Mouse (Mus musculus): ENCODE data around the gene Gm2431. TPM values are rescaled to one million over a fixed set of nuclear protein-coding genes. Genes with fewer than 3 reads are reported as not detected.
A peak's percentile ranks its signal among the peaks of the same experiment; 100 is the strongest.
"Not testable (repeated sequence)": the region's sequence is repeated elsewhere in the genome, so short reads cannot be mapped to it uniquely, and the experiment has no call there.

Gene Gm2431
- not detected for total RNA-seq (2021)
- long read RNA-seq, experiment 1: 0 reads
- long read RNA-seq, experiment 2: 0 reads

DNA sequence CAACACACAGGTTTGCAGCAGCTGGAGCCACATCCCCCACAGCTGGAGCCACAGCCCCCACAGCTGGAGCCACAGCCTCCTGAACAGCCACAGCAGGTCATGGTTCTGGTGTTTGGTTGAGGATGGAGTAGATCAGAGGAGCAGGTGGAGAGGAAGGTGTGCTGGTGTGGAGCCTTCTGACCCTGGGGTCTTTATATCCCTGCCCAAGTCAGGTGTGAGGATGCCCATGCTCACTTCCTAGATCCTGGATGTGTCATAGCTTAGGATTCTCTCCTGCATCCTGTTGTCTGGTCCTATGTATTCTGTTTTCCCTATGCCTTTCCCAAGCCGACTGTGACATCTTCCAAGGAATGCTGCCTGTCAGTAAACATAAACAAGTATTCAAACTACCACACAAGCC is at the start of gene Gm2431:
Gene Gm2431 (minus strand): TSS at position 101 of the 400 bp plus-strand sequence.
- DNase-seq; intact Hi-C loops (cut with DNase I): not testable (repeated sequence)

DNA sequence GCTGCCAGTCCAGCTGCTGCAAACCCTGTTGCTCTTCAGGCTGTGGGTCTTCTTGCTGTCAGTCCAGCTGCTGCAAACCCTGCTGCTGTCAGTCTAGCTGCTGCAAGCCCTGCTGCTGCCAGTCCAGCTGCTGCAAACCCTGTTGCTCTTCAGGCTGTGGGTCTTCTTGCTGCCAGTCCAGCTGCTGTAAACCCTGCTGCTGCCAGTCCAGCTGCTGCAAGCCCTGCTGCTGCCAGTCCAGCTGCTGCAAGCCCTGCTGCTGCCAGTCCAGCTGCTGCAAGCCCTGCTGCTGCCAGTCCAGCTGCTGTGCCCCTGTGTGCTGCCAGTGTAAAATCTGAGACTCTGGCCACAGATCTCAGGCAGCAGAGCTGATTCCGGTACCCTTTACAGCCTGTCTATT is 45.8 kb upstream of the Gm2431 start:
- intact Hi-C loops (cut with DNase I); DNase-seq: not testable (repeated sequence)

DNA sequence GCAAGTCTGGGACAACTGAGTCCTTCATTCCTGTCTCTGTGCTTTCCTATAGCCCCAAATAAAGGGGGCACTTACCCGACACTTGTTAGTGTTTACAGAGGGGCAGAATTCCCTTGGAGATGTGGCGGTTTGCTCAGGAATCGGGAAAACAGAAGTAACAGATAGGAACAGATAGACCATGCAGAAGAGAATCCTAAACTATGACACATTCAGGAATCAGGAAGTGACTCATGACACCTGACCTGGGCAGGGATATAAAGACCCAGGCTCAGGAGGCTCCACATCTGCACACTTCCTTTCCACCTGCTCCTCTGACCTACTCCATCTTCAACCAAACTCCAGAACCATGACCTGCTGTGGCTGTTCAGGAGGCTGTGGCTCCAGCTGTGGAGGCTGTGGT is 45.1 kb upstream of the Gm2431 start, which contains the start of gene Krtap5-4:
Gene Krtap5-4 (plus strand): TSS at position 301 of the 400 bp plus-strand sequence.
- intact Hi-C loops (cut with DNase I): no loop called here
- DNase-seq: no peak

DNA sequence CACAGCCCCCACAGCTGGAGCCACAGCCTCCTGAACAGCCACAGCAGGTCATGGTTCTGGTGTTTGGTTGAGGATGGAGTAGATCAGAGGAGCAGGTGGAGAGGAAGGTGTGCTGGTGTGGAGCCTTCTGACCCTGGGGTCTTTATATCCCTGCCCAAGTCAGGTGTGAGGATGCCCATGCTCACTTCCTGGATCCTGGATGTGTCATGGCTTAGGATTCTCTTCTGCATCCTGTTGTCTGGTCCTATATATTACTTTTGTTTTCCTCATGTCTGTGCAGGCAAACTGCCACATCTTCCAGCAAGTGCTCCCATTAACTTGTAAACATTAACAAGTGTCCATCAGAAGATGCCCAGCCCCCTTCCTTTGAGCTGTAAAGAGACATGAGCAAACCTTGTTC is 38.9 kb upstream of the Gm2431 start, which contains the start of gene Krtap5-1:
Gene Krtap5-1 (minus strand): TSS at position 101 of the 400 bp plus-strand sequence.
- intact Hi-C loops (cut with DNase I); DNase-seq: not testable (repeated sequence)

DNA sequence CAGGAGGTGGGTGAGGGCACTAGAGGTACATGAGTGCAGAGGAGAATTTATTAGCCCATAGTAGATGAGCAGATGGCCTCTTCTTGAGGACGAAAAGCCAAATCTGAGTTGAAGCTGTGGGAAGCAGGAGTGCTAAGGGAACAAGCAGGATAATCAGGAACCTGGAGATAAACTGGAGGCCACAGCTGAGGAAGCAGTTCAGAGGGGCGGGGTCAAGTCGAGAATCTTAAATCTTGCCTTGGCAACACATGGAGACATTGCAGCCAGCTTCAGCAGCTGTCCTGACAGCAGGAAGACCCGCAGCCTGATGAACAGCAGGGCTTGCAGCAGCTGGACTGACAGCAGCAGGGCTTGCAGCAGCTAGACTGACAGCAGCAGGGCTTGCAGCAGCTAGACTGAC is 38.0 kb upstream of the Gm2431 start:
- intact Hi-C loops (cut with DNase I); DNase-seq: not testable (repeated sequence)

DNA sequence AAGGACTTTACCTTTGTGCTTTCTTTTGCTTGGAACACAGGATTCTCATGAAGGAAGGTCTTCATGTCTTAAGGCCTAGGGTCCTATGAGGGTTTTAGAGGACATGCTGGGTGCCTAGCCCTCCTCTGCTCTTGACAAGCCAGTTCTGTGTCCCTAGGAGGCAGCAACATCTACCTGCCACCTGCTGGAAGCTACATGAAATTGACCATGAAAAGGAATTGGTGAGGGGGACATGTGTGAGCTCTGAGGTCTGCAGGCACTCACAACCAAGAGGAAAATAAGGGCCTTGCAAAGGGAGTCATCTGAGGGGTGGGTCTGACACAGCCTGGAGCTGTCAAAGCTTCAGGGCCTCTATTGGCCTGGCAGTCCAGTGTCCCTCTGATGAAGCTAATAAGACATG is 37.3 kb upstream of the Gm2431 start:
- intact Hi-C loops (cut with DNase I): no loop called here
- DNase-seq: no peak

DNA sequence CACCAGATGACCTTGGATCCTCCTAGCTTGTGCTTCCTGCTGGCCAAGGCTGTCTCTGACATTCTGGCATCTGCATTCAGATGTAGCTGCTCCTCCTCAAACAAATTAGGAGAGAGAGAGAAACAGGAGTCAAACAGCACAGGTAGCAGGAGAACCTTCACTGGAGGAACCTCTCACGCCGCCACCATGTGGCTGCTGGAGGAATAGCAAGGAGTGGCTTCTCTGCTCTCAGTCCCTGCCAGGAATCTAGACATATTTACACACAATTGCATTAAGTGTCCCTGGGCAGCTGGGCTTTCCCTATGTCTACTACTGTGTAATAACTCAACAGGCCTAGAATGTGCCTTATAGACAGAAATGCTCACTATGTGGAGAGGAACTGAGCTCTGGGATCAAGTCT is 35.7 kb upstream of the Gm2431 start:
- intact Hi-C loops (cut with DNase I); DNase-seq: not testable (repeated sequence)

DNA sequence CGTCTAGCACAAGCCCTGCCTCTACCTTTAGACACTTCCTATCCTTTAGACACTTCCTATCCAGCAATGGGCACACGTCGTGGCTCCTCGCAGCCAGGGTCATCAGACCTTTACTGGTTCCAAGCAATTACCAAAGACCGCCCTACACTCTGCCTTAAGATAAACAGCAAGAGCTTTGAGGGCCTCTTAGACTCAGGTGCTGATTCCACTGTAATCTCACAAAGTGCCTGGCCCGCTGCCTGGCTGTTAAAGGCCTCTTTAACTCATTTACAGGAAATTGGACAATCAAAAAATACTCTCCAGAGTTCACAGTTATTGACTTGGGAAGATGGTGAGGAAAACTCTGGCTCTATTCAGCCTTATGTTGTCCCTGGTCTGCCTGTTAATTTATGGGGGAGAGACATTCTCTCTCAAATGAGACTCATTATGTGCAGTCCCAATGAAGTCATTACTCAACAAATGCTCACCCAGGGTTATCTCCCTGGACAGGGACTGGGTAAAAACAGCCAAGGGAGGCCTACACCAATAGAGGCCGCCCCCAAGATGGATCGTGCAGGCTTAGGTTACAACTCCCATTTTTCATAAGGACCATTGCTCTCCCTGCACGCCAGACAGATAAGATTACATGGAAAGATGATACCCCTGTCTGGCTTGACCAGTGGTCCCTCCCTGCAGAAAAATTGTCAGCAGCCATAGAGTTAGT is 27.9 kb upstream of the Gm2431 start:
- DNase-seq; intact Hi-C loops (cut with DNase I): not testable (repeated sequence)

DNA sequence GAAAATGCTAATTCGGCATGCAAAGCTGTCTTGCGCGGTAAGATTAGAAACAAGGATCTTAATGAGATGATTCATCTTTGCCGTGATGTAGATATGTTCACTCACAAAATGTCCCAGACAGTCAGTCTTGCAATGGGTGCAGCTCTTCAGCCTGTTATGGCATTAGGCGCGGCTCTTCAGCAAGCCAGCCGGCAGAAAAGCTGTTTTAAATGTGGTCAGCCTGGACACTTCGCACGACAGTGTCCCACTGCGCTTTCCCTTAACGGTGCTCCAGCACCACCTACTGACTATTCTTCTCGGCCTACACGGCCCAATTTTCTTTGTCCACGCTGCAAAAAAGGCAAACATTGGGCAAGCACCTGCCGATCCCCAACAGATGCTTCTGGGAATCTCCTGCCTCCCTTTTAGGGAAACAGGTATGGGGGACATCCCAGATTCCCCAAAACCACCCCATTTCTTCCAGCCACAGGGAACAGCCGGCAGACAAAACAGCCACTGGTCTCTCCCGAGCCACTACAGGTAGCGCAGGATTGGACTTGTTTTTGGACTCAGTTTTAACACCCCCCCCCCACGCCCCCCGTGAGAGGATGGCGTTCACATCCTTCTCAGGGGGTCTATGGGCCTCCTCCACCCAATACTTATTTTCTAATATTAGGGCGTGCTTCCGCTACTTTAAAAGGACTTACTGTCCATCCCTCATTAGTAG is 27.1 kb upstream of the Gm2431 start:
- intact Hi-C loops (cut with DNase I): no loop called here
- no peak for DNase-seq

DNA sequence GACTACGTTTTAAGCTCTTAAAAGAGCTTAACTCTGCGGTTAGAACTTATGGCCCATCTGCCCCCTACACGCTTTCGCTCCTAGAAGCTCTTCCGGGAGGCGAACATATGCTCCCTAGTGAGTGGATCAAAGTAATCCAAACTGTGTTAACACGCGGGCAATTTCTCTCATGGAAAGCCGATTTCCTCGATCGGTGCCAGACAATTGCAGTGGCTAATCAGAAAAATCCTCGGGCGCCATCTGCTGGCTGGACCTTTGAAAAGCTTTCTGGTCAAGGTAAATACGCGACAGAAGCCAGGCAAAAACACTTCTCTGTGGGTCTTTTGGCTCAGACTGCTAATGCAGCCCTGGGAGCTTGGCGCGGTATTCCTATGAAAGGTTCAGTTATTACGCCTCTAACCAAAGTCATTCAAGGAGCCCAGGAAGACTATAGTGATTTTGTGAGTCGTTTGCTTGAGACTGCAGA is 26.5 kb upstream of the Gm2431 start:
- DNase-seq: peak; percentile 86 to 87
- intact Hi-C loops (cut with DNase I): no loop called here

DNA sequence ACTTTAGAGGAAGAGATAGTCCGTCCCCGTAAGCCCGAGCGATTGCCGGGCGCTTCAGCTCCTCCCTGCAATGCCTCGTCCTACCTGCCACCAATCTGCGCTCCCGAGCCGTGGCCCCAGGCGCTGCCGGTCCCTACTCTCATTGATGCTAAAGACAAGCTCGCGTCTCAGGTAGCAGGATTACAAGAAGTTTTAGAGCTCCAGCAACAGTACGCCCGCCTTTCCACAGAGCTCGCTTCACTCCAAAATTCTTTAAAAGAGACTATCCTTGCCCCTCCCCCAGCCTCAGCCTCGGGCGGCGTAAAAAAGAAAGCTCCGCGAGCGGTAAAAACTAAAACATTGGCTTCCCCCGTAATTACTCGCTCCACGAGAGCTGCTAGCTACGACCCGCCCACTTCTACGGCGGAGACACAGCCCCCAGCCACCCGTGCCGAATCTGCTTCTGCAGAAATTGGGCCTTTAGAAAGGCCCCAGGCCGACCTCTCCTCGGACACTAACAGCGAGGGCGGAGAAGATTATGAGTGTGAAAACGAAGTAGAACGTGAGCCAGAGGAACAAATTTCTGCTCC is 26.0 kb upstream of the Gm2431 start:
- intact Hi-C loops (cut with DNase I): no loop called here
- DNase-seq: peak; percentile 33 to 44

DNA sequence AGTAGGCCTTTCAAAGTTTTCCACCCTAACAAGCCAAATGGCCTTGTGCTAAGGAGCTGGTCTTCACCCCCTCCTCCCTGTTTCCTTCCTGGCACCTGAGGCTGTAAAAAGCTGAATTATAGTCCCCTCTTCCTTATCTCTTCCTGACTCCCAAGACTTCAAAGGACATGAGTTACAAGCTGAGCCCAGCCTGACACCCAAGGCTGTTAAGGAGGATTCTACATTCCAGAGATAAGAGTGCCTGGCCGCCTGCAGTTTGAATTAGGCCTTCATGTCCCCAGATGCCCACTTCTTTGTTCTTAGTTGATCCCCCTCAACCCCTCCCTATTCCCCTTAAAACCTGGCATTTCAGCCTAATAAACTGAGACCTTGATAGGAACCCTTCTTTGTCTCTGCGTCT is 24.7 kb upstream of the Gm2431 start:
- intact Hi-C loops (cut with DNase I); DNase-seq: not testable (repeated sequence)

DNA sequence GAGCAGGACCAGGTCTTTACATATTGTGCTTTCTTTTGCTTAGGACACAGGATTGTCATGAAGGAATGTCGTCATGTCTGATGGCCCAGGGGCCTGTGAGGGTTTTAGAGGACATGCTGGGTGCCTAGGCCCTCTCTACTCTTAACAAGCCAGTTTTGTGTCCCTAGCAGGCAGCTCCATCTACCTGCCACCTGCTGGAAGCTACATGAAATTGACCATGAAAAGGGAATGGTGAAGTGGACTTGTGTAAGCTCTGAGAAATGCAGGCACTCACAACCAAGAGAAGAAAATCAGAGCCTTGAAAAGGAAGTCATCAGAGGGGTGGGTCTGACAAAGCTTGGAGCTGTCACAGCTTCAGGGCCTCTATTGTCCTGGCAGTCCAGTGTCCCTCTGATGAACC is 21.1 kb upstream of the Gm2431 start:
- intact Hi-C loops (cut with DNase I); DNase-seq: not testable (repeated sequence)

DNA sequence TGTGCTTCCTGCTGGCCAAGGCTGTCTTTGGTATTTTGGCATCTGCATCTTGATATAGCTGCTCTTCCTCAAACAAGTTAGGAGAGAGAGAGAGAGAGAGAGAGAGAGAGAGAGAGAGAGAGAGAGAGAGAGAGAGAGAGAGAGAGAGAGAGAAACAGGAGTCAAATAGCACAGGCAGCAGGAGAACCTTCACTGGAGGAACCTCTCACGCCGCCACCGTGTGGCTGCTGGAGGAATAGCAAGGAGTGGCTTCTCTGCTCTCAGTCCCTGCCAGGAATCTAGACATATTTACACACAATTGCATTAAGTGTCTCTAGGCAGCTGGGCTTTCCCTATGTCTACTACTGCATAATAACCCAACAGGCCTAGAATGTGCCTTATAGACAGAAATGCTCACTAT is 20.0 kb upstream of the Gm2431 start:
- intact Hi-C loops (cut with DNase I): not testable (repeated sequence)

DNA sequence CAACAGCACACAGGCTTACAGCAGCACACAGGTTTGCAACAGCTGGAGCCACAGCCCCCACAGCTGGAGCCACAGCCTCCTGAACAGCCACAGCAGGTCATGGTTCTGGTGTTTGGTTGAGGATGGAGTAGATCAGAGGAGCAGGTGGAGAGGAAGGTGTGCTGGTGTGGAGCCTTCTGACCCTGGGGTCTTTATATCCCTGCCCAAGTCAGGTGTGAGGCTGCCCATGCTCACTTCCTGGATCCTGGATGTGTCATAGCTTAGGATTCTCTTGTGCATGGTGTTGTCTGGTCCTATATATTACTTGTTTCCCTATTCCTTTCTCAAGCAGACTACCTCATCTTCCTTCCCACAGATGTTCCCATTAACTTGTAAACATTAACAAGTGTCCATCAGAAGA is 16.1 kb upstream of the Gm2431 start, which contains the start of gene Gm4559:
Gene Gm4559 (minus strand): TSS at position 101 of the 400 bp plus-strand sequence.
- DNase-seq; intact Hi-C loops (cut with DNase I): not testable (repeated sequence)

More for the DNA sequence above, 20.0 kb upstream of the Gm2431 start:
- DNase-seq: peak; percentile 37 to 58

DNA sequence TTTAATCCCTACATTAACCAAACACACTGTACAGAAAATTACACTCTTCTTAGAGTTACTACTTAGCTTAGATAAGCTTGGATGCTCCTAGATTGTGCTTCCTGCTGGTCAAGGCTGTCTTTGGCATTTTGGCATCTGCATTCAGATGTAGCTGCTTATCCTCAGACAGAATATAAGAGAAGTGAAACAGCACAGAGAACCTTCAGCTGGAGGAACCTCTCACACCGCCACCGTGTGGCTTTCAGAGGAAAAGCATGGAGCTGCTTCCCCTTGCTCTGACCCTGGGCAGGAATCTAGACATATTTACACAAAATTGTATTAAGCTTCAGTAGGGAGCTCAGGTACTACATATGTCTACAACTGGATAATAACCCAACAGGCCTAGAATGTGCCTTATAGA is 2.6 kb downstream of the Gm2431 start:
- DNase-seq: no peak
- intact Hi-C loops (cut with DNase I): no loop called here

DNA sequence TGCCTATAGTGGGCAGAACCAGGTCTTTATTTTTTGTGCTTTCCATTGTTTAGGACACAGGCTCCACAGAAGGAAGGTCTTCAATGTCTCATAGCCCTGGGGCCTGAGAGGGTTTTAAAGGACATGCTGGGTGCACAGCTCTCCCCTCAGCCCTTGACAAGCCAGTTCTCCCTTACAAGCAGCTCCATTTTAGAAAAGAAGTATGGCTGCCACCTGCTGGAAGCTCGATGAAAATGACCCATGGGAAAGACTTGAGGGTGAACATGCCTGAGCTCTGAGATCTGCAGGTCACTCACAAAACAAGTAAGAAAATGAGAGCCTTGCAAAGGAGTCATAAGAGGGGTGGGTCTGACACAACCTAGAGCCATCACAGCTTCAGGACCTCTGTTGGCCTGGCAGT is 8.3 kb downstream of the Gm2431 start:
- intact Hi-C loops (cut with DNase I): loop anchor here (1.0 kb wide), 1 partner anchor 104 kb away; no protein-coding TSS in a partner anchor
- DNase-seq: no peak

DNA sequence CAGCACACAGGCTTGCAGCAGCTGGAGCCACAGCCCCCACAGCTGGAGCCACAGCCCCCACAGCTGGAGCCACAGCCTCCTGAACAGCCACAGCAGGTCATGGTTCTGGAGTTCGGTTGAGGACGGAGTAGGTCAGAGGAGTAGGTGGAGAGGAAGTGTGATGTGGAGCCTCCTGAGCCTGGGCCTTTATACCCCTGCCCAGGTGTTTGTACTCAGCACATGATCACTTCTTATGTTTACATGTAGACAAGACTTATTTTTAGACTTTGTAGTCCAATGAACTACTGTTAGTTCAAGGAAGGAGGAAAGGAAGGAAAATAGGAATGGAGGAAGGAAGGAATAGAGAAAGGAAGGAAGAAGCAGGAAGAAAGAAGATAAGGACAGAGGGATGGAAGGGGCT is 17.2 kb downstream of the Gm2431 start, which contains the start of gene Gm40460:
Gene Gm40460 (minus strand): TSS at position 101 of the 400 bp plus-strand sequence.
- intact Hi-C loops (cut with DNase I): no loop called here

DNA sequence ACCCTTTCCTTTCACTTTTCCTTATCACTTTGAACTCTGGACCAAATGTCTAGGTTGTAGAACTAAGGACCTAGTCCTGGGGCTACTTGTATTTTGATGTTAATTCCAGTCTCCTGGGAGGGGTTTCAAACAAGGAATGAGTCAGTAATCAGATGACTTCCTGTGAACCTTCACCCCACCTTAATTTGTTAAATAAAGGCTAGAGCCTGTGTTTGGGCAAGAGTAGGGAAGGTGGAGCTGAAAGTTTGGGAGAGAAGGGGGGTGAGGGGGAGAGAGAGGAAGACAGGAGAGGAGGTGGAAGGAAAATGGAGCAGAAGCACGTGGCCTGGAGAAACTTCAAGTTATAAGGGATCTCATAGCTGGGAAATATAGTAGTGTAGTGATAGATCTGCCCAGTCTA is 26.6 kb downstream of the Gm2431 start:
- intact Hi-C loops (cut with DNase I): no loop called here
- no peak for DNase-seq

More for the DNA sequence above, 17.2 kb downstream of the Gm2431 start, which contains the start of gene Gm40460:
- no peak for DNase-seq

DNA sequence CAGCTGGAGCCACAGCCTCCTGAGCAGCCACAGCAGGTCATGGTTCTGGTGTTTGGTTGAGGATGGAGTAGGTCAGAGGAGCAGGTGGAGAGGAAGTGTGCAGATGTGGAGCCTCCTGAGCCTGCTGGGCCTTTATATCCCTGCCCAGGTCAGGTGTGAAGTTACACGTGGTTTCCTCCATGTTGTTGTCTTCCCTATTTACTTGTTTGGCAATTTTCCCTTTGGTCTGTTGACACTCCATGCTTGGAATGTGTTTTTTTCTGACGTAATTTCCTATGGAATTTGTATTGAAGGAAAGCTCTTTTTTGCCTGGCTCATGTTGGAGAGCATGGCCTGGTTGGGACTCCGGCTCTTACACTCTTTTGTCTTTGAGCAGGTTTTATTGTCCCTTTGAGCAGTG is 28.3 kb downstream of the Gm2431 start, which contains the start of gene Krtap5-5:
Gene Krtap5-5 (minus strand): TSS at position 101 of the 400 bp plus-strand sequence.
- intact Hi-C loops (cut with DNase I); DNase-seq: not testable (repeated sequence)

DNA sequence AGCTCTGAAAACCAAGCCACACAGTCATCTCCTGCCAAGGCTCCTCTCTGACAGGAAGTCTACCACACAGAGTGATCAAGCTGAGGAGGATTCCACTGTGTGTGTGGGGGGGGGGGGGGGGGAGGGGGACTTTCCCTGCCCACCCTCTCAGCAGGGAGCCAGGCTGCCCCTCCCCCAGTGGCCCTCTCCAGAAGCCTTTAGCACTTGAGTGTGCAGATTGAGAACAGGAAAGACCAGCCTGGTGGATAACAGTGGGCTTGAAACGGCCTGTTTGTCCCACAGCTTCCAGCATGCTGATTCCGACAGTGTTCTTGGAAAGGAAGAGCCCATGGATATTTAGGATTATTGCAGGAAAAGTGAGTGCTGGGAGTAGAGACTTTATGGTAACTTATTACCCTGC is 33.6 kb downstream of the Gm2431 start:
- no peak for DNase-seq
- intact Hi-C loops (cut with DNase I): no loop called here

Data from gastrocnemius, postnatal 36 days (tissue).